Mouse (Mus musculus) liver, embryonic 11.5 days (tissue): Measurements from ENCODE around the gene Il1r2. TPM values are rescaled to one million over a fixed set of nuclear protein-coding genes. Genes with fewer than 3 reads are reported as not detected.

ENCODE experiments used
- ATAC-seq: fragments of 200-750 bp; cut with Nextera tagmentation; replicated peaks from 2 replicates; pipeline ENCODE4 v1.8.0; 2017; ENCODE audit warnings: moderate number of reproducible peaks, mild to moderate bottlenecking, moderate TSS enrichment, moderate library complexity; ENCODE audit not compliant: low FRiP score
- DNase-seq: peaks from one replicate; pipeline ENCODE4 v3.0.0-alpha.2; 2017; ENCODE audit warnings: low spot score
- H3K27ac ChIP-seq: fragments of 300-500 bp; sonication (generic); 2 replicates; pipeline ENCODE4 v1.5.1; 2014; ENCODE audit warnings: mild to moderate bottlenecking, low read depth, low read length, control low read depth
- H3K27me3 ChIP-seq: fragments of 300-500 bp; sonication (generic); replicated peaks from 2 replicates; pipeline ENCODE4 v1.6.1; 2014; ENCODE audit warnings: low read length, mixed read lengths; ENCODE audit not compliant: control insufficient read depth, insufficient read depth
- H3K36me3 ChIP-seq: fragments of 300-500 bp; sonication (generic); 2 replicates; pipeline ENCODE4 v1.6.1; 2014; ENCODE audit warnings: mild to moderate bottlenecking, low read length, moderate library complexity, mixed read lengths; ENCODE audit not compliant: control insufficient read depth, insufficient read depth
- H3K4me1 ChIP-seq: fragments of 300-500 bp; sonication (generic); replicated peaks from 2 replicates; pipeline ENCODE4 v1.6.1; 2014; ENCODE audit warnings: low read length, mixed read lengths; ENCODE audit not compliant: control insufficient read depth, insufficient read depth
- H3K4me2 ChIP-seq: fragments of 300-500 bp; sonication (generic); 2 replicates; pipeline ENCODE4 v1.6.1; 2014; ENCODE audit warnings: mild to moderate bottlenecking, control low read depth, moderate library complexity
- H3K4me3 ChIP-seq: fragments of 300-500 bp; sonication (generic); 2 replicates; pipeline ENCODE4 v1.5.1; 2014; ENCODE audit warnings: low read depth, low read length, control low read depth
- H3K9ac ChIP-seq: fragments of 300-500 bp; sonication (generic); 2 replicates; pipeline ENCODE4 v1.6.1; 2014; ENCODE audit warnings: low read depth, low read length, control low read depth
- H3K9me3 ChIP-seq: fragments of 300-500 bp; sonication (generic); 2 replicates; pipeline ENCODE4 v1.6.1; 2016; ENCODE audit warnings: low read length, inconsistent platforms, mixed read lengths; ENCODE audit not compliant: control insufficient read depth
- WGBS: fragments of 180-500 bp; shearing (Covaris S2); extraction: QIAGEN DNeasy Blood & Tissue Kit; methylation state at CpG from one replicate; pipeline ENCODE4 v1.1.7; 2014; 5-methylcytosine and 5-hydroxymethylcytosine counted together
- polyA plus RNA-seq: library from polyadenylated mRNA; unstranded; fragments of >200 nt; fragmentation: Nextera tagmentation; extraction: Ambion mirVana; gene quantifications from 2 replicates; pipeline ENCODE4 v1.2.1, GENCODE M21; 2014

The Il1r2 gene
- polyA plus RNA-seq, 1 experiment from 2014 or later: 0.53 TPM

GRCm38 (mm10) chr1:40131631-40132030 lies 57.8 kb downstream of the Il1r2 start:
- no peaks in the 10 kb centered on the region for H3K27me3 ChIP-seq
- WGBS: 28% methylated on average over 1 of the region's 1 CpGs
- H3K27ac ChIP-seq: no peak overlapping the region
- no peak for ATAC-seq
- H3K36me3 ChIP-seq: no peaks in the 10 kb centered on the region
- H3K4me1 ChIP-seq: no peaks in the 10 kb centered on the region
- H3K9me3 ChIP-seq: no peaks in the 10 kb centered on the region
- no peak for DNase-seq
- H3K4me3 ChIP-seq: no peak overlapping the region
- H3K9ac ChIP-seq: no peak overlapping the region
- H3K4me2 ChIP-seq: no peak overlapping the region

GRCm38 (mm10) chr1:40132721-40133120 lies 58.8 kb downstream of the Il1r2 start:
- Histone ChIP-seq H3K9ac (no peak overlapping the region), H3K4me2 (no peak overlapping the region), H3K4me3 (no peak overlapping the region), H3K27ac (no peak overlapping the region), H3K9me3 (no peaks in the 10 kb centered on the region), H3K36me3 (no peaks in the 10 kb centered on the region), H3K27me3 (no peaks in the 10 kb centered on the region), H3K4me1 (no peaks in the 10 kb centered on the region)
- DNase-seq: no peak
- WGBS: 77% methylated on average over 4 of the region's 4 CpGs
- no peak for ATAC-seq

GRCm38 (mm10) chr1:40133567-40133966 lies 59.7 kb downstream of the Il1r2 start:
- Histone ChIP-seq H3K27me3 (no peaks in the 10 kb centered on the region), H3K4me2 (no peak overlapping the region), H3K36me3 (no peaks in the 10 kb centered on the region), H3K9ac (no peak overlapping the region), H3K4me3 (no peak overlapping the region), H3K27ac (no peak overlapping the region), H3K9me3 (no peaks in the 10 kb centered on the region), H3K4me1 (no peaks in the 10 kb centered on the region)
- WGBS: 71% methylated on average over 3 of the region's 3 CpGs
- no peak for DNase-seq
- no peak for ATAC-seq

GRCm38 (mm10) chr1:40139798-40140532 lies 66.1 kb downstream of the Il1r2 start:
- no peak for DNase-seq
- no peaks in the 10 kb centered on the region for H3K36me3 ChIP-seq
- no peak for ATAC-seq
- H3K4me3 ChIP-seq: no peak overlapping the region
- no peak overlapping the region for H3K4me2 ChIP-seq
- no peak overlapping the region for H3K27ac ChIP-seq
- 68% methylated on average over 14 of the region's 14 CpGs for WGBS
- H3K9ac ChIP-seq: no peak overlapping the region
- no peaks in the 10 kb centered on the region for H3K27me3 ChIP-seq
- no peaks in the 10 kb centered on the region for H3K4me1 ChIP-seq
- H3K9me3 ChIP-seq: no peaks in the 10 kb centered on the region

- no peaks in the 10 kb centered on the region for H3K4me1 ChIP-seq
- H3K9me3 ChIP-seq: no peaks in the 10 kb centered on the region
- 79% methylated on average over 6 of the region's 6 CpGs for WGBS
- ATAC-seq: no peak
- no peaks in the 10 kb centered on the region for H3K27me3 ChIP-seq
- H3K4me3 ChIP-seq: no peak overlapping the region
- no peaks in the 10 kb centered on the region for H3K36me3 ChIP-seq
- H3K4me2 ChIP-seq: no peak overlapping the region
- H3K27ac ChIP-seq: no peak overlapping the region
- H3K9ac ChIP-seq: no peak overlapping the region
- DNase-seq: no peak
Measured at GRCm38 (mm10) chr1:40156096-40156495, 82.2 kb downstream of the Il1r2 start.

GRCm38 (mm10) chr1:40163329-40163917 lies 89.5 kb downstream of the Il1r2 start:
- Histone ChIP-seq H3K27me3 (no peaks in the 10 kb centered on the region), H3K4me1 (no peaks in the 10 kb centered on the region), H3K4me2 (no peak overlapping the region), H3K9ac (no peak overlapping the region), H3K9me3 (no peaks in the 10 kb centered on the region), H3K4me3 (no peak overlapping the region), H3K36me3 (no peaks in the 10 kb centered on the region), H3K27ac (no peak overlapping the region; the same call in 1 of the 2 replicates)
- DNase-seq: no peak
- no peak for ATAC-seq
- 81% methylated on average over 4 of the region's 4 CpGs for whole genome bisulfite sequencing

- Histone ChIP-seq H3K4me2 (no peak overlapping the region), H3K9me3 (no peaks in the 10 kb centered on the region), H3K27ac (no peak overlapping the region), H3K36me3 (no peaks in the 10 kb centered on the region), H3K4me3 (no peak overlapping the region), H3K4me1 (no peaks in the 10 kb centered on the region), H3K9ac (no peak overlapping the region), H3K27me3 (no peaks in the 10 kb centered on the region)
- DNase-seq (no peak), ATAC-seq (no peak)
- 78% methylated on average over 4 of the region's 4 CpGs for WGBS
Measured at GRCm38 (mm10) chr1:40164331-40164730, 90.5 kb downstream of the Il1r2 start.

GRCm38 (mm10) chr1:40167585-40167984 lies 93.7 kb downstream of the Il1r2 start:
- 72% methylated on average over 8 of the region's 8 CpGs for WGBS
- no peaks in the 10 kb centered on the region for H3K9me3 ChIP-seq
- H3K4me3 ChIP-seq: no peak overlapping the region
- no peaks in the 10 kb centered on the region for H3K27me3 ChIP-seq
- ATAC-seq (peak; percentile 84), DNase-seq (no peak)
- no peaks in the 10 kb centered on the region for H3K4me1 ChIP-seq
- no peak overlapping the region for H3K27ac ChIP-seq
- H3K9ac ChIP-seq: no peak overlapping the region
- no peak overlapping the region for H3K4me2 ChIP-seq
- H3K36me3 ChIP-seq: no peaks in the 10 kb centered on the region

- no peak overlapping the region for H3K4me2 ChIP-seq
- H3K36me3 ChIP-seq: no peaks in the 10 kb centered on the region
- no peaks in the 10 kb centered on the region for H3K4me1 ChIP-seq
- no peak overlapping the region for H3K9ac ChIP-seq
- H3K27me3 ChIP-seq: no peaks in the 10 kb centered on the region
- WGBS: 64% methylated on average over 5 of the region's 5 CpGs
- no peak overlapping the region for H3K4me3 ChIP-seq
- no peak for DNase-seq
- no peak overlapping the region for H3K27ac ChIP-seq
- no peaks in the 10 kb centered on the region for H3K9me3 ChIP-seq
- ATAC-seq: no peak
Measured at GRCm38 (mm10) chr1:40171878-40172277, 98.0 kb downstream of the Il1r2 start.
